Mouse (Mus musculus) common myeloid progenitor, adult 5-6 weeks (primary cell): ENCODE data around the gene Nln. TPM values are rescaled to one million over a fixed set of nuclear protein-coding genes. Genes with fewer than 3 reads are reported as not detected.

Experiments
- ATAC-seq: replicated peaks from 2 replicates; pipeline ENCODE4 v1.8.0; 2016; ENCODE audit warnings: low read depth, mild to moderate bottlenecking, moderate TSS enrichment, inconsistent platforms; ENCODE audit not compliant: poor library complexity, severe bottlenecking
- total RNA-seq: library from RNA; stranded (forward); fragments of 200-1000, 187-1606 nt; gene quantifications from 2 replicates; pipeline ENCODE4 v1.2.3, GENCODE M21; 2017

Nln gene
- total RNA-seq, 1 experiment from 2014 or later, result 44.7 TPM

DNA sequence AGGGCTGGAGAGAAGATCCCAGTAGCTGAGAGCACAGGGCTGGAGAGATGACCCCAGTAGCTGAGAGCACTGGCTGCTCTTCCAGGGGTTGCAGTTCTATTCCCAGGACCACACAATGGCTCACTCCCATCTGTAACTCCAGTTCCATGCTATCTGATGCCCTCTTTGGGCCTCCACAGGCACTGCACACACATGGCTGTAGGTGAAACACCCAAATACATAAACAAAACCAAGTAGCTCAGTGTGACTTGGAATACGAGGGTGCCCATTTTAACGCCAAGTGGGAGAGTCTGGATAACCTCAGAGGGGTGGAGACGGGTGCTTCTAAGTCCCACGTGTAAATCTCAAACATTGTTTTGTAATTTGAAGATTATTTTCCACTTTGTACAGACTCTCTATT is 9.0 kb downstream of the Nln start:
- ATAC-seq, result no peak

DNA sequence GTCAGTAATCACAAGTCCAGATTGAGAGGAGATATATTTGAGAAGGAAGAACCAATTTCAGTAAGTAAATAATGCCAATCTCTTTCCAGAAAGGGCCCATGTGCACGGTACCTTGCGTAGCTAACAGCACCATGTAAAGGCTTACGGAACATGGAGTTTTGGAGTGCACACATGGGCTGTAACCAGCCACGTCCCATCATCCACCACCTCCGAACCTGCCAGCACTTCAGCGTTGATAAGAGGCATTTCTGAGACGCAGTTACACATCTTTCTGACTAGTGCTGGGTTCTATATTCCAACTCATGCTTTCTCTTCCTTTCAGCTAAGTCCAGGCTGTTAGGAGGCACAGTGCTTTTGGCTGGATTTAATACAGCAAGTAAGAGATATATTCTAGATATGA is 12.2 kb downstream of the Nln start:
- no peak for ATAC-seq

DNA sequence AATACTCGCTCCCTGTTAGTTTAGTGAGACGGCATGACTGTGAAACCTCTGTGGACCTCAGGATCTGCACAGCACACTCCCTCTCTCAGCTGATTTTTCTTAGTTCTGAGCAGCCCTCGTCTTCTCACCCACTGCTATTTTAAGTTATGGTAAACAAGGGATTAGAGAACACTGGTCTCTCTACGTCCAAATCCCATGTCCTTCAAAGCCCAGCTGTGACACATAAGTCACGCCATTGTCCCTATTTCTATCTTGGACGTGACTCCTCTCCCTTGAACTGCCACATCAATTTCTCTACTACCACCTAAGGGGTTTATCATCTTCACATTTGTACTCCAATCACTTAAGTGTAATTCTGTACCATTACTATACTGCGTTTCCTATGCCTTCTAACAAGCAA is 13.5 kb downstream of the Nln start:
- ATAC-seq, result no peak

DNA sequence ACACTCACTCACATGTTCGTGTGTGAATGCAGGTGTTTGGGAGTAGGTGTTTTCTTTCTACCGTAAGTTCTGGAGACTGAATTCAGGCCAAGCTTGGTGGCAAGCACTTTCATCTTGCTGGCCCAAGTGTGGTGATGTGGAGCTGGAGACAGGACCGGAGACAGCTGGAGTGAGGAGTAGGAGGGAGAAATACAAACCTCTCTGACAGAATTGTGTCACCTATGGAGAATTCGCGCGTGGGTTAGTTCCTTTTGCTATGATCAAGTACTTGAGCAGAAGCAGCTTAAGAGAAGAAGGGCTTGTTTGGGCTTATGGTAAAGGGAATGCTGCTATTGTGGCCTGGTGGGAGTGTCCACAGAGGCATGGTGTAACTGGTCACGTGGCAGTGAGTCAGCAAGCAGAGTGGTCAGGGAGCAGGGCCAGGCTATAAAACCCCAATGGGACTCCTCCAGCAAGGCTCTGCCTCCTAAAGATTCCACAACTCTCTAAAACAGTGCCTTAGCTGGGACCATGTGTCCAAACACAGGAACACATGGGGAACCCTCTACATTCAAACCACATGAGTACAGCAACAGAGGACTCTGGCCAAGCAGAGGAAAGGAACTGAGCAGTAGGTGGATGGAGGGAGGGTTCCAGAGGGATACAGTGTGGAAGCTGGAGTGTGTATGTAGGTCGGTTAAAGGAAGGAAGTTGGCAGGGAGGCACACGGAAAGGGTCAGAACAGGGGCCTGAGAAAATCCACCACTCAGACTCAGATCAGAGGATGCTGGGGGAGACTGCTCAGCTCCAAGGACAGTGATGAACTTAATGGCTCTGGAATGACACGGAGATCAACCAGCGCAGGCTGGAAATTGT is 14.7 kb downstream of the Nln start:
- peak; percentile 61 for ATAC-seq

DNA sequence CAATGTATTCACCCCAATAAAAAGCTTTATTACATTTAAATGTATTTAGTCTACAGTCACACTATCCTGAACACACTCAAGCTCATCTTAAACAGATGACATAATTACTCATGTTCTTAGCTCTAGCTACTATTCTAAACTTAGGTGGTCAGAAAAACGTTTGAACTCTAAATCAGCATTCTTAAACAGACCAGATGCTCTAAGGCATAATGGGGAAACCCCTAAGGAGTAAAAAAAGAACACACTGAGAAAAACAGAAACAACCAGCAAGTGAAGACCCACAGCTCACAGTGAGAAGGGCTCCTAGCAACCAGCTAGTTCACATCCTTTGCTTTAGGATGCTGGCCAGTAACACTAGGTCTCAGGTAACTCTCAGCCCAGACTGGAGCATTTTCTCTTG is 17.7 kb downstream of the Nln start:
- no peak for ATAC-seq

DNA sequence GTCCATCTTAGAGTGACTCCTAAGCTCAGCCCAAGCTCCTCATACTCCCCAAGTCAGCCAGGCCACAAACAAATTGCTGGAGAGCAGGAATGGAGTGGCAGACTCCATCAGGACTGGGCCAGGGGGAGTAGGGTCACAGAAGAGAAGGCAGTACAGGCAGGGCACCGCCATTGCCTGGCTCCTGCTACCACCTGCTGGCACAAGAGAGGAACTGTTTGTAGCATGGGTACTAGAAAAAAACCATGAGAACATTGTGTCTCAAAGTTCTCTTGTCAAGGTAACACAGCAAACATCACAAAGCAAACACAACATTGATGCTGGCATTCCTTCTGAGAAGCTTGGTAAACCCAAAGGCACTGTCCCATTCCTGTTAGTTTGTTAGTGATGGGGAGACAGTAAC is 20.0 kb downstream of the Nln start:
- ATAC-seq, result peak; percentile 96

DNA sequence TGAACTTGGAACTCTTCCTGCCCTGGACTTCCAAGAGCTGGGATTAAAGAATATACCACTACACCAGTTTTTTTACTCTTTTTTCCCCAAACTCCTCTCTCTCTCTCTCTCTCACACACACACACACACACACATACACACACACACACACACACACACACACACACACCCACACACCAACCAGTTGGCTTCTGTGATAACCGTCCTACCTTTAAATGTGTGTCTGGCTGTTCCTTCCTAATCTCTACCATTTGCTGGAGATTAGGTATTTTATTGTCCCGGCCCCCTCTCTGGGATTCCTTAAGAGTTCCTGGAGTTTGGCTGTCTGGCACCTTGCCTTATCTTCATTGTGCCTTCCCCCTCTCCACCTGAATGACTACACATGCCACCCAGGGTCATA is 24.8 kb downstream of the Nln start:
- no peak for ATAC-seq

DNA sequence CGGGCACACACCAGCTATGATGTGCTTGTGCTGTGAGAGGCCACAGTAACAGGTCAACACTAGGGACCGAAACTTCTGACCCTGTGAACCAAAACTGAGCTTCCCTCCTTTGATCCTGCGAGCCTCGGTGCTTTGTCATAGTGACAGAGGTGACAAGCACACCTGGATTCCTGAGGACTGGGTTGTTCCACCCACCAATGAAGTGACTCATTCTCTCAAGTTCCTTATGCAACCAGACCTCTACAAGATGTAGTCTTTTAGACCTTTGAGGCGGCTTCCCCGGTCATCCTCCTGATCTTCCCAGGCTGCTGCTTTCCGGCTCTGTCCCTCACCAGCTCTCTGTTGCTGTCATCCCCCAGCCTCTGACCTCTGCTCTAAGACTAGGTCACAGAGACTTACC is 26.9 kb downstream of the Nln start:
- no peak for ATAC-seq

DNA sequence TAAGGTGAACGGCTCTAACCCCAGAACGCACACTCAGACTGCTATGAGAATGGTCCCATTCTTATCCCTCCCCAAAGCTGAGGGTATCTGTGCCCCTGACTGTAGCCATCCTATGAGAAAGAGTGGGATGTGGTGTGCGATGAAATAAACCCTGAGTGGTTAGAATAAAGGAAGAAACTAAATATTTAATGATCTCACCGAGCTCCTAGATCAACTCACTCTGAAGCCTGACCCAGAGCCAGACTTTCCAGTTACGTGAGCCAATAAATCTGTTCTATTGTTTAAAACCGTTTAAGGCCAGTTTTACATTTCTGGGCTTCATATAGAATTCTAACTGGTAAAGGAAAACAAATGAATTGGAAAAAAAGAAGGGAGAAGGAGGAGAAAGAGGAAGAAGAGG is 32.4 kb downstream of the Nln start:
- no peak for ATAC-seq

DNA sequence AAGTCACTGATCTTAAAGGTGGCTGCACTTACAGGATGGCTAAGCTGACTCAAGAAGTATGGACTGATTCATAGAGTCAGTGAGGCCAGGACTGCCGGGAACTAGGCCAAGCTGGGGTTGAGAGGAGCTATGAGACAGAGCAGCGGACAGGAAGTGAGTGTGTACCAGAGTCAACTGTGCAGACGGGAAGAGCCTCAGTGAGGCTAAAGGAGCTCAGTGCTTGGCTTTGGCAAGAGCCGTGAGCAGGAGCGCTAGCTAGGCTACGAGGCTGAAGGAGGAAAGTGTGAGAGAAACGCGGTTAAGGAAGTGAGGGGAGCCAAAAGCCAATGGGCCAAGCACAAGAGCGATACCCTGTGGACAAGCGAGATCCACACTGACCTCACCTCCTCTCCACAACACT is 34.7 kb downstream of the Nln start:
- peak; percentile 83 for ATAC-seq

DNA sequence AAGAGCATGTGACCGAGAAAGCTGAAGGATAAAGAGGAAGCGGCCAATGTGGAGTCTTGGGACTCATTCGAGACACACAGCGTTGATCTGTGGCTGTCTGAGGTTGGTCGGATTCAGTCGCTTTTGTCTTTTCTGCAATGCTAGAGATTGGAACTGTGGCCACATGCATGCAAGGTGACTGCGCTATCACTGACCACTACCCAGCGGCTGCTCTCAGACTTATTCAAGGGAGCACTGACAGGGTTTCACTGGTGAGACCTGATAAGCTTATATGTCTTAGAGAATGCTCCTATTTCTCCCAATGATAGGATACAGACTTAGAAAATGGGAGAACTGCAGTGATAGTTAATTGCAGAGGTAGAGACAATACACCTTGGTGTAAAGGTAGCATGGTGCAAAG is 35.2 kb downstream of the Nln start:
- peak; percentile 37 for ATAC-seq

DNA sequence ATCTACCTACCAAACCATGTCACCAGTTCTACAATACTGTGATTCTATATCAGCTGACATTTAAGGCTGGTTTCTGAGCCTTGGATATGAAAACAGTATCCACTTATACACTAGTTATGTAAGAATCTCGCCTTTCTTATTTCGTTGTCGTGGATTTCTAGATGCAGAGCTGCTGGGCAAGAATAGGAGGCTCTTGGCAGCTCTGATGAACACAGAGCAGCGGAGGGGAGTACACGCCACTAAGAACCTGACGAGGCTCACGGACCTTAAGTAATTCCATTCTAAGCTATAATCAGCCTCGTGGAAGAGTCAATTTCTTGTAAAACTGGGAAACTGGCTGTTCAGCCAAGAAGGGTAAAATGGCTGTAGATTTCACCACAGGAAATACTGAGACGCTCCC is 37.1 kb downstream of the Nln start:
- no peak for ATAC-seq

DNA sequence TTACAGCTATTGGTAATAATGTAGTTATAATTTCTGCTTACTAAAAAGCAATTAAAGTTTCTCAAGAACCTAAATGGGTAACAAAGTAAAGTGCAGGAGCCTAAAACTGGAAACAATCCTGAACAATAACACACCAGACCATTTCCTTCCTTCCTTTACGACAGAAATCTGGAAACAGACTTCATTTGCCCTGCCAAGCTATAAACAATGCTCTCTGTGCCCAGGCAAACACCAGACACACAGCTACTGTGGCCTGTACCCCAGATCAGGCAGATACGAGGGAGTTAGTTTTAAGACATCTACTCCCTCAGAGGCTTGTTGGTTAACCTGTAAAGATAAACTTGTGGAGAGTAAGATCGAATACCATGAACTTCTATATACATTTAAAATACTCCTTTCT is 38.7 kb downstream of the Nln start:
- ATAC-seq, result no peak

DNA sequence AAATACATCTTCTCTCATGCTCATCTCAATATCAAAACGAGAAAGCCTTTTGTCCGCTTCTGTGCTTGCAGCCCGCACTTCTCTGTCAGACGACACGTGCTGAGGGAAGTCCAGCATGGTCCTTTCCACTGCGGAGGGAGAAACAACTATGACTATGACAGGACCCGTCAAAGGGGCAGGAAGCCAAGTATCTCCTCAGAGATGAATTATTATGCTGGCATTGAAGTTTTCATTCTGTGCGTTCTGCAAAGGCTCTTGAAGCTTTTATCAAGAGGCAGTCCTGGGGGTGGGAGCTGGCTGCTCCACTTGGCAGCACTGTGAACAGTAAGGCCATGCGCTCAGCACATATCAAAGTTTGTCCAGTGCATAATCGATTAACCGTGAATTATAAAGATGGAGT is 40.2 kb downstream of the Nln start:
- no peak for ATAC-seq

DNA sequence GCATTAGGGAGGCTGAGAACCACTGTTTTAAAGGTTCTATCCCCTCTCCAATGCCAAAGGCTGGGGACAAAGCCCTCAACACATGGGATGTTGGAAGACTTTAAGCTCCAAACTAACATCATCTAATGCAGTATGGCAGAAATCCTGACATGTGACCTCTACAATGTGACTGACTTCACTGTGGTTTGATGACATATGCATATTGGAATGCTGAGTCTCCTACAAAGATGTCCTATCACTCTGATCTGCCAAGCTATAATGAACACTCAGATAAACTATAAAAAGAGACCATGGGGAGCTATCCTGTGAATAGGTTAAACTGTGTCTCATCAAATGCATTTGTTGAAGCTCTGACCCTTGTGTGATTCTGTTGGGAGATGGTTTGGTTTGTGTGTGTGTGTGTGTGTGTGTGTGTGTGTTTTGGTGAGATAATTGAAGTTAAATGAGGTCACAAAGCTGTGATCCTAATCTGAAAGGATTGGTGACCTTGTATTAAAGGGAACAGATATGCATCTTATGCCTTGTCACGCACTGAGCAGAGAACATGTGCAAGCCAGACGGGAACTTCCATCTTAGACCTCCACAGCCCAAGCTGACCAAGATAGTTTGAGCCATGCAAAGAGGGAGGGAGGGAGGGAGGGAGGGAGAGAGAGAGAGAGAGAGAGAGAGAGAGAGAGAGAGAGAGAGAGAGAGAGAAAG is 43.6 kb downstream of the Nln start:
- ATAC-seq, result no peak

DNA sequence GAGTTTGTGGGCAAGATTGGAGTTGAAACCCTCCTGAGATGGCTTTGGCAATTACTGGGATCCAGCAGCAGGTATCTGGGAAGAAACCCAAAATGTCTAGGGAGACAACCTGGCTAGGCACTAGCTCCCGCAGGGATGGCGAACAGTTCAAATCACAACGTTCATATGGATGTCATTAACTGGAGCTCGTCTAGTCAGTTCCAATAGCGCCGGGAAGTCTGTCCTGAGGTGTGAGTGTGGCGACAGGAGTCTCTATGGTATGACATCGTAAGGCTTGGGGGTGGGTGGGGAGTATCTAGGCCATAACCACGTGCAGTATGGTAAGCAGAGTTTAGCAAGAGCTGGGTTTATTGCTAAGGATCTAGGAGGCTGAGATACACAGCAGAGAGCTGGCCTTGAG is 46.4 kb downstream of the Nln start:
- ATAC-seq, result no peak

DNA sequence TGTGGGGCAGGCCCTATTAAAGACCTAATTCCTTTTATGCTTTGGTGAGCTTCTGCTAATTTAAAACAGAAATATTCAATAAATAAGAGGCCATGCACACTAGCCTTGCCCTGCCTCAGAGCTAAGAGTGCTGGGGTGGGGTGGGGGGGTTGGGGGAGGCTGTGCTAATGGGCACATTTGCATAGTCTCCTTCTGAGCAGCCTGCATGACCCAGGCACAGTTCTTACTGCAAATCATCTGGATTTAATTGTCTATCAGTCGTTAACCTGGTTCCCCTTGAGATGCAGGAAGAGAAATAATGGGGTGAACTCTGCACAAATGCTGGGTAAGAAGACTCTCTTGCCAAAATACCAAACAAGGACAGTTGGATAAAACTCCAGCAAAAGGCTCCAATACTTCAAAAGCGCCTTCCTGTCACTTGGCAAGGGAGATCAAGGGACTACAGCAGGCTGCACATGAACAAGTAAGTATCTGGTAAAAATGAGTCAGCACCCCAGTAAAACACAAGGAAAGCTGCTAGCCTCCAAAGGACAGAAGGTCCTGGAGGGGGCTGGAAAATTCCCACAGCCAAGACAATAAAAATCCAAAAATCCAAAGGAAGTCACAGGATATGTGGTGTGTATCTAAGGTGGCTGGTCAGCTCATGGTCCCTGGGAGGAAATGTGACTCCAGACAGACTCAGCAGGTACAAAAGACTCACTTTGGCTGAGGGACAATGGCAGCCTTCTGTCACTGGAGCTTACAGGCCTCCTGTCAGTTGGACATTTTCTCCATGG is 47.3 kb downstream of the Nln start:
- ATAC-seq, result no peak

DNA sequence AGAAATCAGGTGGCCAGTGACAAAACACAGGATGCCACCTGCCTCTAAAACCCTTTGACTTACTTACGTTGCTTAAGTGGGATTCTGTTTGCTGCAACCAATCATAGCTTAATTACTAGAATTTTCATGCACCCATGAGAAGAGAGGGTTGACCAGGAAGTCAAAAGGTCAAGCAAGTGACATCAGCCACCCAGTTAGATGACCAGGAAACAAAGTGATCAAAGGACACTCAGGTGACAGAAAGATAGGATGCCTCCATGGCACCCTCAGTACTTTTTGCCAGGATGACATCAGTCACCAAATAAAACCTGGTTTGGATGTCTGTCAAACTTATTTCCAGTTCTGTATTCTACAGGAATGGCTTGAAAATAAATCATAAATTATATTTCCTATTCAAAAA is 49.2 kb downstream of the Nln start:
- no peak for ATAC-seq

DNA sequence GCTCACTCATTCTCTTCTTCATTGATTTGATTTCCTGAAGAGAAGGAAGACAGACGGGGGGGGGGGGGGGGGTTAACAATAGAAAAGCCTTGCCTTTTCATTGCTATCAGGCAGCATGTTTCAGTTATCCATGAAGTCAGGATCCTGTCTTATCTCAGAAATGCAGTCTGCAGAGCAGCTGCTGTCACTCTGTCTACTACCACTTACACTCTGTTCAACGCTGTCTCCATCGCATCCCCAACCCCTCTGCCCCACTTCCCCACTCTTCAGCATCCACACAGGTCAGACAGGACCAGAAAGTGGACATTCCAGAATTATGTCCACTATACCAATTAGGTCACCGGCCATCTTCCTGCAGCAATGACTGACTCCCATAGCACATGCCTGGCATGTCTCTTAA is 49.9 kb downstream of the Nln start:
- ATAC-seq, result no peak

DNA sequence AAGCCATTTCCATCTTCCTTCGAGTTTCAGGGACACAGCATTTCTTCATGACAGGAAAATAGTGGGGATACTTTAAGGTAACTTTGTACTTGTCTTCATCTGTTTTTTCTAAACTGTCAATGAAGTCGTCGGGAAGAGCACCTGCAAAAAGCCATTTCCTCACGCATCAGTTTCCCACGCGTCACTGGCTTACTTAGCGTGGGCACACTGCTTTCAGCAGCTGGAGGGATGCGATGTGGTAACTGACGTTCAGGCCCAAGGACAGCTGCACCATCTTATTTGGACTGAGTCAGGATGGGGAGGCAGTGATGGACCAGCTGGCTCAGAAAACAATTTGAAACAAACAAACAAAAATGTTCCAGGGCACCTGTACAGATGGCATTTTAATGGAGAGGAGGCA is 50.7 kb downstream of the Nln start:
- no peak for ATAC-seq

DNA sequence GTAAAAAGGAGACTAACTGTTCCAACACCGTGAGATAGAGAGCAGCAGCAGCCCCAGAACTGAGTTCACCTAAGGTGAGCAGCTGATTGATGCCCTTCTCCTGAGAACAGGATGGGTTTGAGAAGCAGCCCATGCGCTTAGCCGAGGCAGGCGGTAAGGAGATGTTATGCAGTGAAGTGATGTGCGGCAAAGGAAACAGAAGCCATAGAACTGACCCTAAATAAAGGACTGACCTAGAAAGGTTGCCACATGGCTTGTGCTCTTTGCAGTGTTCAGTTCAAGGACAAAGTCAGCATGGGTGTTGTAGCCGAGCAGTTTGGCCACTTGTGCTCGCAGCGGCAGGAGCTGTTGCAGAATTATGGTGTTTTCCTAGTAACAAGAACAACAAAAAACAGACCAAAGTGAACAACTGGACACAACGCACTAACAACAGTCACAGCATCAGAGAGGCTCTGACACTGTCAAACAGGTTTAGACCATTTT is 57.1 kb downstream of the Nln start:
- ATAC-seq, result no peak
